ENCODE assay signal across 9 mouse cellular contexts in genomic region chr7:44586518-44586917, GRCm38 (mm10). TPM values are rescaled to one million over a fixed set of nuclear protein-coding genes. Genes with fewer than 3 reads are reported as not detected.
DNase-seq lines count a peak whose midpoint lies in the region; ATAC-seq lines count a peak whose summit lies in the region.
"Had no signal": no experiment of that assay in that cellular context is flagged by ENCODE, and none has a peak within 500 bp of the region (broad histone marks: within the 10 kb centered on the region; RNA-seq: fewer than 3 reads in every experiment).

No protein-coding gene starts in this region.

- intact Hi-C loops in heart, postnatal 10 days (cut with DNase I) = no loop called here

- ATAC-seq in CD4-positive, CD25-positive, alpha-beta regulatory T cell, adult 4 months = no peak

- H3K27ac ChIP-seq in heart, embryonic 10.5 days = no peak overlapping the region
- no peak overlapping the region for H3K27ac ChIP-seq in limb, embryonic 10.5 days

- H3K9me3 ChIP-seq in heart, embryonic 10.5 days = no peaks in the 10 kb centered on the region
- H3K9me3 ChIP-seq in limb, embryonic 10.5 days (replicated peaks) = no peaks in the 10 kb centered on the region

- H3K27me3 ChIP-seq in heart, embryonic 10.5 days (ENCODE audit: insufficient read depth, poor library complexity, severe bottlenecking) = peaks cover 79% of the 10 kb centered on the region
- peaks cover 77% of the 10 kb centered on the region for H3K27me3 ChIP-seq in limb, embryonic 10.5 days (ENCODE audit: low read depth, poor library complexity, severe bottlenecking)

- no peak for DNase-seq in heart, embryonic 10.5 days (ENCODE audit: low spot score)
- DNase-seq in heart, postnatal 10 days = no peak
- DNase-seq in brain, adult 2 months (ENCODE audit: low read depth, low spot score) = peak; percentile 94
- peak; percentile 79 to 85 for DNase-seq in frontal cortex, postnatal 36 days (ENCODE audit: low spot score in 2 of 2)
- DNase-seq in limb, embryonic 10.5 days (ENCODE audit: low spot score) = no peak
- DNase-seq in right cerebral cortex, adult 2 months (ENCODE audit: low spot score in 2 of 2) = peak; percentile 80 to 81
- no peak for DNase-seq in natural killer cell, adult 2 months (ENCODE audit: low spot score in 2 of 2)

- H3K4me3 ChIP-seq in heart, embryonic 10.5 days = peak overlapping the region; percentile 51
- peak overlapping the region; percentile 39 for H3K4me3 ChIP-seq in limb, embryonic 10.5 days
- H3K4me3 ChIP-seq: erythroblast, embryonic 14.5 days had no signal

- H3K36me3 ChIP-seq in heart, embryonic 10.5 days = no peaks in the 10 kb centered on the region
- no peaks in the 10 kb centered on the region for H3K36me3 ChIP-seq in limb, embryonic 10.5 days

- peaks cover 35% of the 10 kb centered on the region for H3K4me1 ChIP-seq in heart, embryonic 10.5 days
- H3K4me1 ChIP-seq in limb, embryonic 10.5 days = peaks cover 46% of the 10 kb centered on the region

- WGBS in heart, embryonic 10.5 days = 14% methylated on average over 19 of the region's 19 CpGs
- 16% methylated on average over 19 of the region's 19 CpGs for WGBS in limb, embryonic 10.5 days

RNA-seq across cellular contexts. Expression of gene Kcnc3, which starts 3.9 kb away (rescaled TPM):
- 0.02 and 0.24 TPM in 2 replicates for polyA plus RNA-seq in heart, embryonic 10.5 days (2016; fragmentation: Nextera tagmentation; extraction: Ambion mirVana)
- under 1 TPM; 0.35 to 0.36 TPM for total RNA-seq in heart, postnatal 10 days (2021)
- polyA plus RNA-seq in limb, embryonic 10.5 days (2016; fragmentation: Nextera tagmentation; extraction: Ambion mirVana) = 0.21 and 0.28 TPM in 2 replicates
- polyA plus RNA-seq in CD4-positive, CD25-positive, alpha-beta regulatory T cell, adult 4 months (2017; shearing (Covaris generic)) = under 1 TPM in 1 of 2 experiments, not detected in 1; 0.42 TPM

RNA-seq across cellular contexts. Expression of gene Napsa, which starts 14.3 kb away (rescaled TPM):
- 0.64 TPM in 1 of 2 replicates, not detected in the other for polyA plus RNA-seq in heart, embryonic 10.5 days (2016; fragmentation: Nextera tagmentation; extraction: Ambion mirVana)
- 1 to 10 TPM in 1 of 2 experiments, under 1 TPM in 1; 0.43 to 1.4 TPM for total RNA-seq in heart, postnatal 10 days (2021)
- 0.14 and 0.20 TPM in 2 replicates for polyA plus RNA-seq in limb, embryonic 10.5 days (2016; fragmentation: Nextera tagmentation; extraction: Ambion mirVana)
- polyA plus RNA-seq in CD4-positive, CD25-positive, alpha-beta regulatory T cell, adult 4 months (2017; shearing (Covaris generic)) = 1 to 10 TPM in 1 of 2 experiments, under 1 TPM in 1; 0.52 to 6.7 TPM

RNA-seq across cellular contexts. Expression of gene Nr1h2, which starts 32.8 kb away (rescaled TPM):
- polyA plus RNA-seq in heart, embryonic 10.5 days (2016; fragmentation: Nextera tagmentation; extraction: Ambion mirVana) = 59.9 and 65.3 TPM in 2 replicates
- total RNA-seq in heart, postnatal 10 days (2021) = 10 to 100 TPM; 45.1 to 49.0 TPM
- 74.5 and 82.2 TPM in 2 replicates for polyA plus RNA-seq in limb, embryonic 10.5 days (2016; fragmentation: Nextera tagmentation; extraction: Ambion mirVana)
- 10 to 100 TPM; 42.2 to 57.7 TPM for polyA plus RNA-seq in CD4-positive, CD25-positive, alpha-beta regulatory T cell, adult 4 months (2017; shearing (Covaris generic))

RNA-seq across cellular contexts. Expression of gene Pold1, which starts 37.9 kb away (rescaled TPM):
- polyA plus RNA-seq in heart, embryonic 10.5 days (2016; fragmentation: Nextera tagmentation; extraction: Ambion mirVana) = 96.8 and 101 TPM in 2 replicates
- total RNA-seq in heart, postnatal 10 days (2021) = 10 to 100 TPM; 18.7 to 24.5 TPM
- polyA plus RNA-seq in limb, embryonic 10.5 days (2016; fragmentation: Nextera tagmentation; extraction: Ambion mirVana) = 175 and 184 TPM in 2 replicates
- polyA plus RNA-seq in CD4-positive, CD25-positive, alpha-beta regulatory T cell, adult 4 months (2017; shearing (Covaris generic)) = 10 to 100 TPM; 18.4 to 45.5 TPM

RNA-seq across cellular contexts. Expression of gene Spib, which starts 54.6 kb away (rescaled TPM):
- polyA plus RNA-seq in heart, embryonic 10.5 days (2016; fragmentation: Nextera tagmentation; extraction: Ambion mirVana) = 0.12 and 0.15 TPM in 2 replicates
- 1 to 10 TPM; 1.1 to 1.3 TPM for total RNA-seq in heart, postnatal 10 days (2021)
- 0.20 TPM in 1 of 2 replicates, not detected in the other for polyA plus RNA-seq in limb, embryonic 10.5 days (2016; fragmentation: Nextera tagmentation; extraction: Ambion mirVana)
- polyA plus RNA-seq in CD4-positive, CD25-positive, alpha-beta regulatory T cell, adult 4 months (2017; shearing (Covaris generic)) = 1 to 10 TPM in 1 of 2 experiments, under 1 TPM in 1; 0.11 to 4.2 TPM

Comparison
In these comparisons a context has a peak if more than half of its experiments do, and no peak if none do; other contexts are left out.
1. DNase-seq: peak in brain, adult 2 months (single experiment), frontal cortex, postnatal 36 days (2 of 2) and right cerebral cortex, adult 2 months (2 of 2); none in heart, embryonic 10.5 days (single experiment), heart, postnatal 10 days (0 of 2), limb, embryonic 10.5 days (single experiment) and natural killer cell, adult 2 months (0 of 2).